Mouse (Mus musculus): ENCODE measurements around the gene Dlg2.

DNA sequence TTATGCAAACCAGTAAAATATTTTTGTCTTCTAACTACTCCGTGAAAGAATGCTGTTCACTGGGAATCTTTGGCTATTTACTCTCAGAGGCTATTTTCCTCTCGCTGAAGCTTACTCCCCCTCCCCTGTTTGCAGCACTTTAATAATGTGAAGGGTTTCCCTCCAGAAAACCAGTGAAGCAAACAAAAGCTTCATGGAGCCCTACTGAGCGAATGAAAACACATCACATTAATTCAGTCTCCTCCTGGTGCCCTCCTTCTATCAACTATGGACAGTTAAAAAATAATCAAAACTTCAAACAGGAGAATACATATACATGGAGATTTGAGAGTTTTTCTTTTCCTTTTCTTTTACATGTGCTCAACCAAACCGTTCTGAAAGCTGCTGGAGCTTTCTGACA, 1330.2 kb downstream of the Dlg2 start:
- no peak for TF ChIP-seq USF1 (IDR thresholded peaks at IDR 0.05; ENCODE audit: low read depth)
- TF ChIP-seq CTCF (IDR thresholded peaks at IDR 0.05; ENCODE audit: control insufficient read depth, insufficient read depth, insufficient read length), result no peak
- TF ChIP-seq FOSL1 (IDR thresholded peaks at IDR 0.05; ENCODE audit: insufficient read depth, low read length, poor library complexity, severe bottlenecking), result no peak
- TF ChIP-seq MYOD1 (IDR thresholded peaks at IDR 0.05; ENCODE audit: control insufficient read depth, insufficient read length, low read depth), result no peak

Data from C2C12 (cell line).